33 mouse cellular contexts compared by ENCODE assay signal in the genomic region with DNA sequence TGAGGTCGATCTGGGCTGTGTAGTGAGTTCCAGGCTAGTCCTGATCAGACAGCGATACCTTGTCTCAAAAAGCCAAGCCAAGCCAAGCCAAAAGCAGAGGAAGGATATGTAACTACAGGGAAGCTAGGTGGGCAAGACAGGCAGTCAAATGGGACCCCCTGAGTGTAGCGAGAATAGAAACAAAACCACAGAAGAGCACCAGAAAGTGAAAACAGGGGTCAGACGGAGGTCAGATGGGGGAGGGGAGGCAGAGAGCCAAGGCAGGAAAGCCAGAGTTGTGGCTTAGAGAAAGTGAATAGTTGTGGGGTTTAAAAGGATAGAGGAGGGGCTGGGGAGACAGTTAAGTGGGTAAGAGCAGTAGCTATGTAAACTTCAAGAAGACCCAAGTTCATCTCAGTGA. TPM values are rescaled to one million over a fixed set of nuclear protein-coding genes. Genes with fewer than 3 reads are reported as not detected.
DNase-seq lines count a peak whose midpoint lies in the region; ATAC-seq and TF ChIP-seq lines count a peak whose summit lies in the region.
"Had no signal": no experiment of that assay in that cellular context is flagged by ENCODE, and none has a peak within 500 bp of the region (broad histone marks: within the 10 kb centered on the region; RNA-seq: fewer than 3 reads in every experiment).

No protein-coding gene starts in this region.

- H3K4me3 ChIP-seq in thymus, adult 2 months (ENCODE audit: control insufficient read depth, insufficient read depth, low read length): no peak overlapping the region
- H3K4me3 ChIP-seq in forebrain, embryonic 13.5 days: no peak overlapping the region
- H3K4me3 ChIP-seq: embryonic facial prominence, embryonic 13.5 days; forebrain, embryonic 10.5 days; gastrocnemius, adult 2 months; heart, adult 2 months; heart, embryonic 12.5 days; limb, embryonic 12.5 days; myocyte; neural tube, embryonic 12.5 days had no signal

- DNase-seq in thymus, adult 2 months: peak; percentile 9
- DNase-seq in thymus, adult 18-20 months: no peak
- DNase-seq in R1 (ENCODE audit: low read depth, low spot score): peak; percentile 52
- peak; percentile 58 for DNase-seq in splenic B cell, adult 2 months (ENCODE audit: low read depth, low spot score)
- DNase-seq in T-cell, adult 2 months (ENCODE audit: low spot score): no peak
- DNase-seq: adrenal gland, postnatal 10 days; cerebellum, adult 18-20 months; cerebellum, postnatal 10 days; gastrocnemius, adult 2 months; gastrocnemius, postnatal 36 days; heart, adult 2 months; heart, postnatal 4 days; kidney, adult 9 months; kidney, postnatal 10 days; layer of hippocampus, adult 9-11 months; lung, postnatal 36 days had no signal

- no peaks in the 10 kb centered on the region for H3K9me3 ChIP-seq in forebrain, embryonic 13.5 days (replicated peaks)
- H3K9me3 ChIP-seq: embryonic facial prominence, embryonic 13.5 days; forebrain, embryonic 10.5 days; heart, embryonic 12.5 days; limb, embryonic 12.5 days; neural tube, embryonic 12.5 days had no signal

- H3K27me3 ChIP-seq in thymus, adult 2 months (ENCODE audit: control insufficient read depth, insufficient read depth, low read length): no peaks in the 10 kb centered on the region
- no peaks in the 10 kb centered on the region; the same call in 1 of the 2 replicates for H3K27me3 ChIP-seq in splenic B cell, adult 2 months (ENCODE audit: control insufficient read depth, insufficient read depth, low read length, poor library complexity, severe bottlenecking)
- H3K27me3 ChIP-seq in forebrain, embryonic 13.5 days: no peaks in the 10 kb centered on the region
- H3K27me3 ChIP-seq: embryonic facial prominence, embryonic 13.5 days; heart, embryonic 12.5 days; limb, embryonic 12.5 days; neural tube, embryonic 12.5 days had no signal

- no peaks in the 10 kb centered on the region for H3K36me3 ChIP-seq in thymus, adult 2 months (ENCODE audit: control insufficient read depth, insufficient read depth, low read length)
- no peaks in the 10 kb centered on the region for H3K36me3 ChIP-seq in splenic B cell, adult 2 months (ENCODE audit: control insufficient read depth, insufficient read depth, low read length, poor library complexity, severe bottlenecking)
- H3K36me3 ChIP-seq in forebrain, embryonic 13.5 days (ENCODE audit: poor library complexity, severe bottlenecking): no peaks in the 10 kb centered on the region
- H3K36me3 ChIP-seq: embryonic facial prominence, embryonic 13.5 days; forebrain, embryonic 10.5 days; heart, embryonic 12.5 days; limb, embryonic 12.5 days; neural tube, embryonic 12.5 days had no signal

- no peak overlapping the region for H3K9ac ChIP-seq in forebrain, embryonic 13.5 days
- H3K9ac ChIP-seq: embryonic facial prominence, embryonic 13.5 days; heart, embryonic 12.5 days; hindbrain, embryonic 14.5 days; limb, embryonic 12.5 days; neural tube, embryonic 12.5 days had no signal

- 13% methylated on average over 4 of the region's 4 CpGs for WGBS in thymus, adult 2 months
- 58% methylated on average over 4 of the region's 4 CpGs for WGBS in forebrain, embryonic 13.5 days

- ATAC-seq in forebrain, embryonic 13.5 days: no peak
- ATAC-seq: forebrain, embryonic 16.5 days; intestine, postnatal 0 days; midbrain, embryonic 16.5 days had no signal

- no peak overlapping the region for H3K4me2 ChIP-seq in forebrain, embryonic 13.5 days
- H3K4me2 ChIP-seq: embryonic facial prominence, embryonic 13.5 days; heart, embryonic 12.5 days; hindbrain, embryonic 14.5 days; limb, embryonic 12.5 days; midbrain, embryonic 11.5 days; neural tube, embryonic 12.5 days had no signal

- no peak for TF ChIP-seq POLR2A in thymus, adult 2 months (IDR thresholded peaks at IDR 0.05; ENCODE audit: control insufficient read depth, extremely low read depth, insufficient read depth, low read length, poor library complexity)

- H3K27ac ChIP-seq in thymus, adult 2 months (ENCODE audit: control insufficient read depth, insufficient read depth, low read length): no peak overlapping the region
- H3K27ac ChIP-seq in forebrain, embryonic 13.5 days: no peak overlapping the region
- H3K27ac ChIP-seq: embryonic facial prominence, embryonic 13.5 days; forebrain, embryonic 10.5 days; gastrocnemius, adult 2 months; heart, adult 2 months; hindbrain, embryonic 14.5 days; limb, embryonic 12.5 days; neural tube, embryonic 12.5 days had no signal

- H3K4me1 ChIP-seq in thymus, adult 2 months (replicated peaks; ENCODE audit: control insufficient read depth, insufficient read depth, low read length): peaks cover 22% of the 10 kb centered on the region
- peaks cover 11% of the 10 kb centered on the region; the same call in 1 of the 2 replicates for H3K4me1 ChIP-seq in forebrain, embryonic 13.5 days
- H3K4me1 ChIP-seq: neural tube, embryonic 12.5 days had no signal

- no peak for TF ChIP-seq CTCF in thymus, adult 2 months (IDR thresholded peaks at IDR 0.05; ENCODE audit: borderline replicate concordance, control insufficient read depth, extremely low read depth, insufficient read depth, low read length, poor library complexity)

RNA-seq across cellular contexts. Expression of a gene that starts 31.8 kb away (rescaled TPM):
- 6.1 and 6.6 TPM in 2 replicates for polyA plus RNA-seq in thymus, adult 2 months (2012; rRNA removed)
- 8.1 and 16.7 TPM in 2 replicates for polyA plus RNA-seq in forebrain, embryonic 13.5 days (2015; fragmentation: Nextera tagmentation; extraction: Ambion mirVana)
- polyA plus RNA-seq: heart, adult 2 months; heart, embryonic 12.5 days; heart, postnatal 0 days; hindbrain, embryonic 14.5 days; intestine, postnatal 0 days; limb, embryonic 12.5 days; liver, adult 2 months; liver, embryonic 16.5 days; lung, embryonic 16.5 days; myocyte; stomach, embryonic 16.5 days had no signal

RNA-seq across cellular contexts. Expression of a gene that starts 53.8 kb away (rescaled TPM):
- 776 and 1,634 TPM in 2 replicates for polyA plus RNA-seq in thymus, adult 2 months (2012; rRNA removed)
- polyA plus RNA-seq in forebrain, embryonic 13.5 days (2015; fragmentation: Nextera tagmentation; extraction: Ambion mirVana): 3.0 and 4.5 TPM in 2 replicates

Comparison
In these comparisons a context has a peak if more than half of its experiments do, and no peak if none do; other contexts are left out.
1. DNase-seq: peak in thymus, adult 2 months (single experiment), R1 (single experiment) and splenic B cell, adult 2 months (single experiment); none in thymus, adult 18-20 months (0 of 2) and T-cell, adult 2 months (single experiment).
2. RNA of a gene that starts 53.8 kb away (polyA plus RNA-seq): 776 to 1,634 TPM in thymus, adult 2 months; 3.0 to 4.5 TPM in forebrain, embryonic 13.5 days; every median in the first group is over 100 times any median in the second.